Mouse (Mus musculus): ENCODE measurements around the gene Ppp1r12b. TPM values are rescaled to one million over a fixed set of nuclear protein-coding genes. Genes with fewer than 3 reads are reported as not detected.

Ppp1r12b gene
- polyA plus RNA-seq, 1 experiment from 2014 or later: 35.9 TPM

DNA sequence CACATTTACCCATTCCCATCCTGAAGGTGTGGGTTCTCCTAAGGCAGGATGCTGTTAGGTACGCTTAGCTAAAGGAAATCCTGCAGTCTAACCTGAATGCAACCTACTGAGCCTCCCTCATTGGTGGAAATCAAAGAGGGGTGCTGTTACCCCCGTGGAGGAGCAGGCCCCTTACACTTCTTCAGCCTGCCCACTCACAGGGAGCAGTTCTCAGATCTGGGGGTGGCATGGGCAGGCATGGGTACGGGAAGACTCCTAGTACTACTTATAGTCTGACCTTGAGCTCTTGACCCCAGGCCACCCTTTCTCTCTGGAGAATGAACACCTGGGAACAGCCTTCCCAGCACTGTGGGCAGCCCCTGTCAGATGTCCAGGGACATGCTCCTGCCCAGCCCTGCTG, 248.2 kb downstream of the Ppp1r12b start:
- peaks cover 66% of the 10 kb centered on the region for H3K27me3 ChIP-seq (ENCODE audit: control insufficient read depth, insufficient read depth, low read length)
- no peak for ATAC-seq (ENCODE audit: insufficient number of reproducible peaks, insufficient read depth, low FRiP score, low read depth)
- H3K4me3 ChIP-seq (ENCODE audit: control insufficient read depth in 1 of 2, insufficient read depth in 1 of 2, low read depth in 1 of 2, low read length in 2 of 2): no peak overlapping the region
- no peaks in the 10 kb centered on the region for H3K9me3 ChIP-seq (ENCODE audit: control insufficient read depth, low read length)
- WGBS: 63% methylated on average over 3 of the region's 3 CpGs
- peaks cover 14 to 21% of the 10 kb centered on the region in 2 experiments; a peak in 3 of 4 replicates for H3K4me1 ChIP-seq (ENCODE audit: control insufficient read depth in 2 of 2, insufficient read depth in 2 of 2, low read length in 2 of 2)
- no peak overlapping the region for H3K27ac ChIP-seq (replicated peaks in 1 of 2; ENCODE audit: control insufficient read depth in 1 of 2, insufficient read depth in 1 of 2, low read depth in 2 of 2, low read length in 2 of 2)
- no peak overlapping the region for H3K9ac ChIP-seq (ENCODE audit: low read length)
- no peaks in the 10 kb centered on the region for H3K36me3 ChIP-seq (ENCODE audit: control insufficient read depth, insufficient read depth, low read length)
- H3K4me2 ChIP-seq (ENCODE audit: low read length): no peak overlapping the region

DNA sequence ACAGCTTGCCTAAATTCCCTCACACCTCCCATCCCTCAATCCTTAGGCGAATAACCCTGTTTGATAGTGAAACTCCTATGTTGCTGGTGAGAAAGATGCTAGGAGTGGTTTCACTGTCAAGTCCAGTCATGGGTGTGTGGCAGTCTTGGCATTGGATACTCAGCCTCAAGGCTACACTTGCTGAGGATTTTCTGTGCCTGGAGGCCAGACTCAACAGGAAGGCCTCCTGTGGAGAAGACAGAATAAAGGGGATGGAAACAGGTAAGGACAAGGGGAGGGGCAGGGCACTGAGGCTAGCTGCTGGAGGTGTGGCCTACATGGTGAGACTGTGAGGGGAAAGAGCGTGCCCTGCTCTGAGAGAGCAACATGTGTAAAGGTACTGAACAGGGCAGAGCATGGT, 249.2 kb downstream of the Ppp1r12b start:
- Histone ChIP-seq H3K9me3 (ENCODE audit: control insufficient read depth, low read length) (no peaks in the 10 kb centered on the region), H3K4me3 (ENCODE audit: control insufficient read depth in 1 of 2, insufficient read depth in 1 of 2, low read depth in 1 of 2, low read length in 2 of 2) (no peak overlapping the region), H3K9ac (ENCODE audit: low read length) (no peak overlapping the region), H3K4me2 (ENCODE audit: low read length) (no peak overlapping the region), H3K27ac (replicated peaks in 1 of 2; ENCODE audit: control insufficient read depth in 1 of 2, insufficient read depth in 1 of 2, low read depth in 2 of 2, low read length in 2 of 2) (no peak overlapping the region), H3K27me3 (ENCODE audit: control insufficient read depth, insufficient read depth, low read length) (peaks cover 59% of the 10 kb centered on the region), H3K4me1 (ENCODE audit: control insufficient read depth in 2 of 2, insufficient read depth in 2 of 2, low read length in 2 of 2) (peaks cover 14 to 20% of the 10 kb centered on the region in 2 experiments; a peak in 3 of 4 replicates), H3K36me3 (ENCODE audit: control insufficient read depth, insufficient read depth, low read length) (no peaks in the 10 kb centered on the region)
- 59% methylated on average over 2 of the region's 2 CpGs for WGBS
- ATAC-seq (ENCODE audit: insufficient number of reproducible peaks, insufficient read depth, low FRiP score, low read depth): no peak

Small RNA genes lying within 50 kb of the gene (microRNA-seq; reads per million reads assigned to microRNA genes)
- not detected for gene Gm22232

Other genes starting within 250 kb of the Ppp1r12b start
- 44.7 and 47.9 TPM in 2 replicates for gene Ube2t, start 6.6 kb upstream of the Ppp1r12b start, polyA plus RNA-seq (2014; fragmentation: Nextera tagmentation; extraction: Ambion mirVana)
- 2.0 and 2.5 TPM in 2 replicates for gene Lgr6, start 149.3 kb upstream of the Ppp1r12b start, polyA plus RNA-seq (2014; fragmentation: Nextera tagmentation; extraction: Ambion mirVana)
- 0.54 and 0.63 TPM in 2 replicates for gene Ptpn7, start 176.8 kb upstream of the Ppp1r12b start, polyA plus RNA-seq (2014; fragmentation: Nextera tagmentation; extraction: Ambion mirVana)
- 34.3 and 37.2 TPM in 2 replicates for gene Arl8a, start 190.9 kb upstream of the Ppp1r12b start, polyA plus RNA-seq (2014; fragmentation: Nextera tagmentation; extraction: Ambion mirVana)
- not detected in 2 replicates for gene Gpr37l1, start 211.7 kb upstream of the Ppp1r12b start, polyA plus RNA-seq (2014; fragmentation: Nextera tagmentation; extraction: Ambion mirVana)